Mouse (Mus musculus): Measurements from ENCODE around the gene Ugt1a7c. TPM values are rescaled to one million over a fixed set of nuclear protein-coding genes. Genes with fewer than 3 reads are reported as not detected.
"Not testable (repeated sequence)": the region's sequence is repeated elsewhere in the genome, so short reads cannot be mapped to it uniquely, and the experiment has no call there.

Gene Ugt1a7c
- polyA plus RNA-seq, 1 experiment from 2014 or later = 3.0 TPM

- Histone ChIP-seq H3K4me3 (ENCODE audit: low read depth, low read length) (no peak overlapping the region), H3K27ac (ENCODE audit: low read length) (no peak overlapping the region), H3K9me3 (ENCODE audit: control insufficient read depth, low read depth, low read length) (no peaks in the 10 kb centered on the region), H3K27me3 (ENCODE audit: control insufficient read depth, insufficient read depth, low read length) (no peaks in the 10 kb centered on the region), H3K4me2 (replicated peaks; ENCODE audit: low read depth, low read length) (no peak overlapping the region), H3K4me1 (ENCODE audit: control insufficient read depth, insufficient read depth, low read length) (peaks cover 2% of the 10 kb centered on the region; the same call in 1 of the 2 replicates), H3K36me3 (ENCODE audit: control insufficient read depth, insufficient read depth, low read length) (no peaks in the 10 kb centered on the region), H3K9ac (replicated peaks; ENCODE audit: low read depth, low read length) (no peak overlapping the region)
- WGBS = 85% methylated on average over 1 of the region's 1 CpGs
- ATAC-seq (ENCODE audit: insufficient number of reproducible peaks, insufficient read depth, low FRiP score, low read depth) = no peak
These were observed 43.3 kb downstream of the Ugt1a7c start for GRCm38 (mm10) chr1:88138145-88138544.

- not testable (repeated sequence) for H3K27ac ChIP-seq (ENCODE audit: low read length); H3K9ac ChIP-seq (replicated peaks; ENCODE audit: low read depth, low read length); H3K9me3 ChIP-seq (ENCODE audit: control insufficient read depth, low read depth, low read length); H3K4me1 ChIP-seq (ENCODE audit: control insufficient read depth, insufficient read depth, low read length); H3K4me2 ChIP-seq (replicated peaks; ENCODE audit: low read depth, low read length); H3K27me3 ChIP-seq (ENCODE audit: control insufficient read depth, insufficient read depth, low read length); H3K4me3 ChIP-seq (ENCODE audit: low read depth, low read length); H3K36me3 ChIP-seq (ENCODE audit: control insufficient read depth, insufficient read depth, low read length)
- ATAC-seq (ENCODE audit: insufficient number of reproducible peaks, insufficient read depth, low FRiP score, low read depth) = peak; percentile 83; the same call in 1 of the 2 replicates
- 54% methylated on average over 1 of the region's 1 CpGs for WGBS
These were observed 45.6 kb downstream of the Ugt1a7c start for GRCm38 (mm10) chr1:88140492-88140891.

GRCm38 (mm10) chr1:88143966-88144675 is 49.3 kb downstream of the Ugt1a7c start:
- WGBS = 3% methylated on average over 5 of the region's 5 CpGs
- peak; percentile 33; the same call in 1 of the 2 replicates for ATAC-seq (ENCODE audit: insufficient number of reproducible peaks, insufficient read depth, low FRiP score, low read depth)
- not testable (repeated sequence) for H3K27ac ChIP-seq (ENCODE audit: low read length)

GRCm38 (mm10) chr1:88145278-88145677 is 50.4 kb downstream of the Ugt1a7c start:
- 66% methylated on average over 2 of the region's 2 CpGs for WGBS
- H3K27ac ChIP-seq (ENCODE audit: low read length); H3K9me3 ChIP-seq (ENCODE audit: control insufficient read depth, low read depth, low read length); ATAC-seq (ENCODE audit: insufficient number of reproducible peaks, insufficient read depth, low FRiP score, low read depth); H3K4me2 ChIP-seq (replicated peaks; ENCODE audit: low read depth, low read length); H3K4me3 ChIP-seq (ENCODE audit: low read depth, low read length); H3K9ac ChIP-seq (replicated peaks; ENCODE audit: low read depth, low read length); H3K36me3 ChIP-seq (ENCODE audit: control insufficient read depth, insufficient read depth, low read length); H3K27me3 ChIP-seq (ENCODE audit: control insufficient read depth, insufficient read depth, low read length); H3K4me1 ChIP-seq (ENCODE audit: control insufficient read depth, insufficient read depth, low read length): not testable (repeated sequence)

More at GRCm38 (mm10) chr1:88143966-88144675, 49.3 kb downstream of the Ugt1a7c start:
- not testable (repeated sequence) for H3K4me2 ChIP-seq (replicated peaks; ENCODE audit: low read depth, low read length); H3K9me3 ChIP-seq (ENCODE audit: control insufficient read depth, low read depth, low read length); H3K27me3 ChIP-seq (ENCODE audit: control insufficient read depth, insufficient read depth, low read length); H3K4me1 ChIP-seq (ENCODE audit: control insufficient read depth, insufficient read depth, low read length); H3K9ac ChIP-seq (replicated peaks; ENCODE audit: low read depth, low read length); H3K4me3 ChIP-seq (ENCODE audit: low read depth, low read length); H3K36me3 ChIP-seq (ENCODE audit: control insufficient read depth, insufficient read depth, low read length)

GRCm38 (mm10) chr1:88150133-88150532 is 55.3 kb downstream of the Ugt1a7c start:
- not testable (repeated sequence) for ATAC-seq (ENCODE audit: insufficient number of reproducible peaks, insufficient read depth, low FRiP score, low read depth); H3K36me3 ChIP-seq (ENCODE audit: control insufficient read depth, insufficient read depth, low read length); H3K4me1 ChIP-seq (ENCODE audit: control insufficient read depth, insufficient read depth, low read length)

GRCm38 (mm10) chr1:88158430-88158829 is 63.6 kb downstream of the Ugt1a7c start:
- Histone ChIP-seq H3K36me3 (ENCODE audit: control insufficient read depth, insufficient read depth, low read length) (no peaks in the 10 kb centered on the region), H3K4me3 (ENCODE audit: low read depth, low read length) (no peak overlapping the region), H3K9ac (replicated peaks; ENCODE audit: low read depth, low read length) (no peak overlapping the region), H3K27ac (ENCODE audit: low read length) (no peak overlapping the region), H3K4me2 (replicated peaks; ENCODE audit: low read depth, low read length) (no peak overlapping the region), H3K9me3 (ENCODE audit: control insufficient read depth, low read depth, low read length) (no peaks in the 10 kb centered on the region), H3K4me1 (ENCODE audit: control insufficient read depth, insufficient read depth, low read length) (no peaks in the 10 kb centered on the region), H3K27me3 (ENCODE audit: control insufficient read depth, insufficient read depth, low read length) (no peaks in the 10 kb centered on the region)
- ATAC-seq (ENCODE audit: insufficient number of reproducible peaks, insufficient read depth, low FRiP score, low read depth) = no peak
- 60% methylated on average over 2 of the region's 2 CpGs for WGBS

More at GRCm38 (mm10) chr1:88150133-88150532, 55.3 kb downstream of the Ugt1a7c start:
- WGBS = 59% methylated on average over 2 of the region's 2 CpGs
- H3K27ac ChIP-seq (ENCODE audit: low read length); H3K9ac ChIP-seq (replicated peaks; ENCODE audit: low read depth, low read length); H3K4me3 ChIP-seq (ENCODE audit: low read depth, low read length); H3K27me3 ChIP-seq (ENCODE audit: control insufficient read depth, insufficient read depth, low read length); H3K9me3 ChIP-seq (ENCODE audit: control insufficient read depth, low read depth, low read length); H3K4me2 ChIP-seq (replicated peaks; ENCODE audit: low read depth, low read length): not testable (repeated sequence)

GRCm38 (mm10) chr1:88165711-88166110 is 70.8 kb downstream of the Ugt1a7c start, which contains the start of gene Ugt1a5:
Ugt1a5 (plus strand) TSS chr1:88166012.
- H3K4me1 ChIP-seq (ENCODE audit: control insufficient read depth, insufficient read depth, low read length) = no peaks in the 10 kb centered on the region
- no peaks in the 10 kb centered on the region for H3K9me3 ChIP-seq (ENCODE audit: control insufficient read depth, low read depth, low read length)
- no peak within 1 kb of the TSS for H3K4me3 ChIP-seq (ENCODE audit: low read depth, low read length)
- no peak within 1 kb of the TSS for H3K4me2 ChIP-seq (replicated peaks; ENCODE audit: low read depth, low read length)
- no peak within 1 kb of the TSS for H3K27ac ChIP-seq (ENCODE audit: low read length)
- no peaks in the 10 kb centered on the region for H3K36me3 ChIP-seq (ENCODE audit: control insufficient read depth, insufficient read depth, low read length)
- ATAC-seq (ENCODE audit: insufficient number of reproducible peaks, insufficient read depth, low FRiP score, low read depth) = no peak
- H3K9ac ChIP-seq (replicated peaks; ENCODE audit: low read depth, low read length) = no peak within 1 kb of the TSS
- no peaks in the 10 kb centered on the region for H3K27me3 ChIP-seq (ENCODE audit: control insufficient read depth, insufficient read depth, low read length)
- WGBS = 76% methylated on average over 5 of the region's 5 CpGs

GRCm38 (mm10) chr1:88172190-88172589 is 77.3 kb downstream of the Ugt1a7c start:
- 83% methylated on average over 5 of the region's 7 CpGs for WGBS
- H3K4me2 ChIP-seq (replicated peaks; ENCODE audit: low read depth, low read length); H3K27me3 ChIP-seq (ENCODE audit: control insufficient read depth, insufficient read depth, low read length); H3K27ac ChIP-seq (ENCODE audit: low read length); H3K9ac ChIP-seq (replicated peaks; ENCODE audit: low read depth, low read length); H3K9me3 ChIP-seq (ENCODE audit: control insufficient read depth, low read depth, low read length); H3K36me3 ChIP-seq (ENCODE audit: control insufficient read depth, insufficient read depth, low read length); H3K4me1 ChIP-seq (ENCODE audit: control insufficient read depth, insufficient read depth, low read length); H3K4me3 ChIP-seq (ENCODE audit: low read depth, low read length); ATAC-seq (ENCODE audit: insufficient number of reproducible peaks, insufficient read depth, low FRiP score, low read depth): not testable (repeated sequence)

GRCm38 (mm10) chr1:88179657-88180056 is 84.8 kb downstream of the Ugt1a7c start:
- WGBS = 93% methylated on average over 1 of the region's 1 CpGs

More at GRCm38 (mm10) chr1:88179657-88180056, 84.8 kb downstream of the Ugt1a7c start:
- no peak overlapping the region for H3K27ac ChIP-seq (ENCODE audit: low read length)
- no peak for ATAC-seq (ENCODE audit: insufficient number of reproducible peaks, insufficient read depth, low FRiP score, low read depth)
- H3K27me3 ChIP-seq (ENCODE audit: control insufficient read depth, insufficient read depth, low read length) = no peaks in the 10 kb centered on the region
- no peak overlapping the region for H3K4me3 ChIP-seq (ENCODE audit: low read depth, low read length)
- no peak overlapping the region for H3K9ac ChIP-seq (replicated peaks; ENCODE audit: low read depth, low read length)
- no peaks in the 10 kb centered on the region for H3K36me3 ChIP-seq (ENCODE audit: control insufficient read depth, insufficient read depth, low read length)
- H3K4me2 ChIP-seq (replicated peaks; ENCODE audit: low read depth, low read length) = no peak overlapping the region
- H3K4me1 ChIP-seq (ENCODE audit: control insufficient read depth, insufficient read depth, low read length) = no peaks in the 10 kb centered on the region
- peaks cover 17% of the 10 kb centered on the region for H3K9me3 ChIP-seq (ENCODE audit: control insufficient read depth, low read depth, low read length)

All from stomach, embryonic 14.5 days (tissue).